Mouse (Mus musculus): ENCODE data around the gene Ptpa.

GRCm38 (mm10) chr2:30442498-30442890 lies 26.7 kb downstream of the Ptpa start:
- TF ChIP-seq CTCF (IDR thresholded peaks at IDR 0.05; ENCODE audit: borderline replicate concordance, extremely low read depth, insufficient read depth, insufficient read length): no peak
- TF ChIP-seq POLR2A (IDR thresholded peaks at IDR 0.05; ENCODE audit: borderline replicate concordance, extremely low read depth, insufficient read depth, insufficient read length, poor library complexity, severe bottlenecking): no peak
